Mouse (Mus musculus): ENCODE measurements around the gene Gm9821.

DNA sequence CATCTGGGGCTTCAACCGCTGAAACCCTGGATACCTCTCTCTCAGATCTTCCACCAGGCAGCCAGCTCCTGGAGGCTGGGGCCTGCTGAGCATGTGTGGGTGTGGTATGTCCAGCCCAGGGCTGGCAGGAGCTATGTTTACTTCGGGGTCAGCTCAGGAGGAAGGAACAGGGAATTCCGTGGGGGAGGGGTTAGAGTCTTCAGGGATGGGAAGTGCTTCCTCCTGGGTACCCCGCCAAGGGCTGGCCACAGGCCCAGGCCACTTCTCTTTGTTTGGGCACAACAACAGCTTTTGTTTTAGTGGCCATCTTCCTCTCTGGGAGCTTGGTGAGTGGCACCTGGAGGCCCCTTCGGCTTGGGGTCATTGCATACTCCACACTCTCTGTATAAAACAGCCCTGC lies 8.3 kb downstream of the Gm9821 start:
- TF ChIP-seq CTCF (IDR thresholded peaks at IDR 0.05; ENCODE audit: extremely low read depth, insufficient read length, insufficient replicate concordance, low read depth, low read length) (no peak), POLR2A (IDR thresholded peaks at IDR 0.05; ENCODE audit: low read depth, low read length) (no peak)
